Mouse (Mus musculus): ENCODE results near the gene Speg.

Gene Speg

GRCm38 (mm10) chr1:75374950-75375936 lies at the start of gene Speg:
Gene Speg (plus strand): TSS chr1:75375297.
- in situ Hi-C loops (cut with MboI; ENCODE audit: low pct_unique_long_range_greater_than_20kb in 1 of 2, low sequenced_read_pairs in 2 of 2, unreplicated experiment in 1 of 2), result no loop called here

- in situ Hi-C loops (cut with MboI; ENCODE audit: low pct_unique_long_range_greater_than_20kb in 1 of 2, low sequenced_read_pairs in 2 of 2, unreplicated experiment in 1 of 2), result no loop called here
These were observed 47.6 kb upstream of the Speg start for GRCm38 (mm10) chr1:75327461-75327860.

GRCm38 (mm10) chr1:75331271-75331670 lies 43.8 kb upstream of the Speg start:
- in situ Hi-C loops (cut with MboI; ENCODE audit: low pct_unique_long_range_greater_than_20kb in 1 of 2, low sequenced_read_pairs in 2 of 2, unreplicated experiment in 1 of 2), result no loop called here

- in situ Hi-C loops (cut with MboI; ENCODE audit: low pct_unique_long_range_greater_than_20kb in 1 of 2, low sequenced_read_pairs in 2 of 2, unreplicated experiment in 1 of 2), result loop anchor here in 1 of 2 experiments (5.0 kb wide), 1 partner anchor 131 kb away; no protein-coding TSS in a partner anchor
These were observed 38.6 kb upstream of the Speg start for GRCm38 (mm10) chr1:75336461-75336860.

GRCm38 (mm10) chr1:75337097-75337496 lies 38.0 kb upstream of the Speg start:
- in situ Hi-C loops (cut with MboI; ENCODE audit: low pct_unique_long_range_greater_than_20kb in 1 of 2, low sequenced_read_pairs in 2 of 2, unreplicated experiment in 1 of 2), result loop anchor here in 1 of 2 experiments (5.0 kb wide), 1 partner anchor 130 kb away; no protein-coding TSS in a partner anchor

GRCm38 (mm10) chr1:75338091-75338694 lies 36.9 kb upstream of the Speg start:
- in situ Hi-C loops (cut with MboI; ENCODE audit: low pct_unique_long_range_greater_than_20kb in 1 of 2, low sequenced_read_pairs in 2 of 2, unreplicated experiment in 1 of 2), result loop anchor here in 1 of 2 experiments (5.0 kb wide), 1 partner anchor 129 kb away; no protein-coding TSS in a partner anchor

GRCm38 (mm10) chr1:75339337-75339736 lies 35.8 kb upstream of the Speg start:
- in situ Hi-C loops (cut with MboI; ENCODE audit: low pct_unique_long_range_greater_than_20kb in 1 of 2, low sequenced_read_pairs in 2 of 2, unreplicated experiment in 1 of 2), result loop anchor here in 1 of 2 experiments (5.0 kb wide), 1 partner anchor 128 kb away; no protein-coding TSS in a partner anchor

- in situ Hi-C loops (cut with MboI; ENCODE audit: low pct_unique_long_range_greater_than_20kb in 1 of 2, low sequenced_read_pairs in 2 of 2, unreplicated experiment in 1 of 2), result loop anchor here (10.0 kb wide), 2 partner anchors 134 to 224 kb away; partner anchors contain the start of genes Chpf (in 1 of the 2) and Tmem198 (in 1 of the 2)
These were observed 34.6 kb upstream of the Speg start for GRCm38 (mm10) chr1:75340519-75340918.

GRCm38 (mm10) chr1:75342874-75343416 lies 32.2 kb upstream of the Speg start:
- in situ Hi-C loops (cut with MboI; ENCODE audit: low pct_unique_long_range_greater_than_20kb in 1 of 2, low sequenced_read_pairs in 2 of 2, unreplicated experiment in 1 of 2), result loop anchor here (10.0 kb wide), 2 partner anchors 132 to 222 kb away; partner anchors contain the start of genes Chpf (in 1 of the 2) and Tmem198 (in 1 of the 2)

- in situ Hi-C loops (cut with MboI; ENCODE audit: low pct_unique_long_range_greater_than_20kb in 1 of 2, low sequenced_read_pairs in 2 of 2, unreplicated experiment in 1 of 2), result loop anchor here (10.0 kb wide), 2 partner anchors 130 to 220 kb away; partner anchors contain the start of genes Chpf (in 1 of the 2) and Tmem198 (in 1 of the 2)
These were observed 30.6 kb upstream of the Speg start for GRCm38 (mm10) chr1:75344291-75345035.

GRCm38 (mm10) chr1:75345036-75345935 lies 29.8 kb upstream of the Speg start:
- in situ Hi-C loops (cut with MboI; ENCODE audit: low pct_unique_long_range_greater_than_20kb in 1 of 2, low sequenced_read_pairs in 2 of 2, unreplicated experiment in 1 of 2), result loop anchor here (10.0 kb wide), 2 partner anchors 130 to 220 kb away; partner anchors contain the start of genes Chpf (in 1 of the 2) and Tmem198 (in 1 of the 2)

GRCm38 (mm10) chr1:75347279-75347678 lies 27.8 kb upstream of the Speg start:
- in situ Hi-C loops (cut with MboI; ENCODE audit: low pct_unique_long_range_greater_than_20kb in 1 of 2, low sequenced_read_pairs in 2 of 2, unreplicated experiment in 1 of 2), result loop anchor here (10.0 kb wide), 2 partner anchors 128 to 218 kb away; partner anchors contain the start of genes Chpf (in 1 of the 2) and Tmem198 (in 1 of the 2)

GRCm38 (mm10) chr1:75349275-75349674 lies 25.8 kb upstream of the Speg start:
- in situ Hi-C loops (cut with MboI; ENCODE audit: low pct_unique_long_range_greater_than_20kb in 1 of 2, low sequenced_read_pairs in 2 of 2, unreplicated experiment in 1 of 2), result loop anchor here (10.0 kb wide), 2 partner anchors 126 to 216 kb away; partner anchors contain the start of genes Chpf (in 1 of the 2) and Tmem198 (in 1 of the 2)

- in situ Hi-C loops (cut with MboI; ENCODE audit: low pct_unique_long_range_greater_than_20kb in 1 of 2, low sequenced_read_pairs in 2 of 2, unreplicated experiment in 1 of 2), result no loop called here
These were observed 17.8 kb upstream of the Speg start for GRCm38 (mm10) chr1:75357261-75357660.

- in situ Hi-C loops (cut with MboI; ENCODE audit: low pct_unique_long_range_greater_than_20kb in 1 of 2, low sequenced_read_pairs in 2 of 2, unreplicated experiment in 1 of 2), result no loop called here
These were observed 17.1 kb upstream of the Speg start for GRCm38 (mm10) chr1:75358009-75358408.

GRCm38 (mm10) chr1:75359346-75359745 lies 15.8 kb upstream of the Speg start:
- in situ Hi-C loops (cut with MboI; ENCODE audit: low pct_unique_long_range_greater_than_20kb in 1 of 2, low sequenced_read_pairs in 2 of 2, unreplicated experiment in 1 of 2), result no loop called here

All from mouse embryonic stem cell (cell line).